Mouse (Mus musculus) liver, embryonic 11.5 days (tissue): Measurements from ENCODE around the gene Krt32. TPM values are rescaled to one million over a fixed set of nuclear protein-coding genes. Genes with fewer than 3 reads are reported as not detected.

Experiments
- ATAC-seq: fragments of 200-750 bp; cut with Nextera tagmentation; replicated peaks from 2 replicates; pipeline ENCODE4 v1.8.0; 2017; ENCODE audit warnings: moderate number of reproducible peaks, mild to moderate bottlenecking, moderate TSS enrichment, moderate library complexity; ENCODE audit not compliant: low FRiP score
- DNase-seq: peaks from one replicate; pipeline ENCODE4 v3.0.0-alpha.2; 2017; ENCODE audit warnings: low spot score
- H3K27ac ChIP-seq: fragments of 300-500 bp; sonication (generic); 2 replicates; pipeline ENCODE4 v1.5.1; 2014; ENCODE audit warnings: mild to moderate bottlenecking, low read depth, low read length, control low read depth
- H3K27me3 ChIP-seq: fragments of 300-500 bp; sonication (generic); replicated peaks from 2 replicates; pipeline ENCODE4 v1.6.1; 2014; ENCODE audit warnings: low read length, mixed read lengths; ENCODE audit not compliant: control insufficient read depth, insufficient read depth
- H3K36me3 ChIP-seq: fragments of 300-500 bp; sonication (generic); 2 replicates; pipeline ENCODE4 v1.6.1; 2014; ENCODE audit warnings: mild to moderate bottlenecking, low read length, moderate library complexity, mixed read lengths; ENCODE audit not compliant: control insufficient read depth, insufficient read depth
- H3K4me1 ChIP-seq: fragments of 300-500 bp; sonication (generic); replicated peaks from 2 replicates; pipeline ENCODE4 v1.6.1; 2014; ENCODE audit warnings: low read length, mixed read lengths; ENCODE audit not compliant: control insufficient read depth, insufficient read depth
- H3K4me2 ChIP-seq: fragments of 300-500 bp; sonication (generic); 2 replicates; pipeline ENCODE4 v1.6.1; 2014; ENCODE audit warnings: mild to moderate bottlenecking, control low read depth, moderate library complexity
- H3K4me3 ChIP-seq: fragments of 300-500 bp; sonication (generic); 2 replicates; pipeline ENCODE4 v1.5.1; 2014; ENCODE audit warnings: low read depth, low read length, control low read depth
- H3K9ac ChIP-seq: fragments of 300-500 bp; sonication (generic); 2 replicates; pipeline ENCODE4 v1.6.1; 2014; ENCODE audit warnings: low read depth, low read length, control low read depth
- H3K9me3 ChIP-seq: fragments of 300-500 bp; sonication (generic); 2 replicates; pipeline ENCODE4 v1.6.1; 2016; ENCODE audit warnings: low read length, inconsistent platforms, mixed read lengths; ENCODE audit not compliant: control insufficient read depth
- WGBS: fragments of 180-500 bp; shearing (Covaris S2); extraction: QIAGEN DNeasy Blood & Tissue Kit; methylation state at CpG from one replicate; pipeline ENCODE4 v1.1.7; 2014; 5-methylcytosine and 5-hydroxymethylcytosine counted together
- polyA plus RNA-seq: library from polyadenylated mRNA; unstranded; fragments of >200 nt; fragmentation: Nextera tagmentation; extraction: Ambion mirVana; gene quantifications from 2 replicates; pipeline ENCODE4 v1.2.1, GENCODE M21; 2014

Krt32 gene
- not detected in 2 replicates for polyA plus RNA-seq

- H3K4me1 ChIP-seq = no peaks in the 10 kb centered on the region
- no peak within 1 kb of the TSS for H3K9ac ChIP-seq
- no peaks in the 10 kb centered on the region for H3K9me3 ChIP-seq
- H3K27ac ChIP-seq = no peak within 1 kb of the TSS
- ATAC-seq (no peak), DNase-seq (no peak)
- no peak within 1 kb of the TSS for H3K4me3 ChIP-seq
- 88% methylated on average over 10 of the region's 10 CpGs for WGBS
- H3K27me3 ChIP-seq = no peaks in the 10 kb centered on the region
- H3K36me3 ChIP-seq = no peaks in the 10 kb centered on the region
- no peak within 1 kb of the TSS for H3K4me2 ChIP-seq
Measured at GRCm38 (mm10) chr11:100087861-100088260, at the start of gene Krt32. Gene Krt32, minus strand, starts transcription at chr11:100088226.

GRCm38 (mm10) chr11:100137693-100138092 is 49.7 kb upstream of the Krt32 start:
- ATAC-seq (no peak), DNase-seq (no peak)
- Histone ChIP-seq H3K27ac (no peak overlapping the region), H3K4me3 (no peak overlapping the region), H3K27me3 (no peaks in the 10 kb centered on the region), H3K9ac (no peak overlapping the region), H3K4me1 (no peaks in the 10 kb centered on the region), H3K36me3 (no peaks in the 10 kb centered on the region), H3K9me3 (no peaks in the 10 kb centered on the region), H3K4me2 (no peak overlapping the region)
- 56% methylated on average over 5 of the region's 5 CpGs for WGBS

GRCm38 (mm10) chr11:100136559-100136958 is 48.5 kb upstream of the Krt32 start:
- H3K4me1 ChIP-seq = no peaks in the 10 kb centered on the region

GRCm38 (mm10) chr11:100135731-100136130 is 47.7 kb upstream of the Krt32 start, which contains the start of gene Krt15:
Gene Krt15, minus strand, starts transcription at chr11:100135928.
- no peak within 1 kb of the TSS for H3K27ac ChIP-seq
- H3K4me3 ChIP-seq = no peak within 1 kb of the TSS
- H3K9ac ChIP-seq = no peak within 1 kb of the TSS
- 60% methylated on average over 7 of the region's 7 CpGs for WGBS
- ATAC-seq (no peak), DNase-seq (no peak)
- H3K27me3 ChIP-seq = no peaks in the 10 kb centered on the region
- H3K4me1 ChIP-seq = no peaks in the 10 kb centered on the region
- H3K4me2 ChIP-seq = no peak within 1 kb of the TSS
- no peaks in the 10 kb centered on the region for H3K36me3 ChIP-seq
- no peaks in the 10 kb centered on the region for H3K9me3 ChIP-seq

More at GRCm38 (mm10) chr11:100136559-100136958, 48.5 kb upstream of the Krt32 start:
- WGBS = 17% methylated on average over 5 of the region's 5 CpGs
- Histone ChIP-seq H3K27ac (no peak overlapping the region), H3K4me3 (no peak overlapping the region), H3K36me3 (no peaks in the 10 kb centered on the region), H3K9me3 (no peaks in the 10 kb centered on the region), H3K9ac (no peak overlapping the region), H3K27me3 (no peaks in the 10 kb centered on the region), H3K4me2 (no peak overlapping the region)
- DNase-seq (no peak), ATAC-seq (no peak)

GRCm38 (mm10) chr11:100124901-100125300 is 36.9 kb upstream of the Krt32 start:
- Histone ChIP-seq H3K4me2 (no peak overlapping the region), H3K9me3 (no peaks in the 10 kb centered on the region), H3K27ac (no peak overlapping the region), H3K27me3 (no peaks in the 10 kb centered on the region), H3K9ac (no peak overlapping the region), H3K4me1 (0 out of 2 replicates have a peak, but pooled peaks cover 2% of the 10 kb centered on the region), H3K4me3 (no peak overlapping the region), H3K36me3 (no peaks in the 10 kb centered on the region)
- no peak for DNase-seq
- ATAC-seq = no peak
- 64% methylated on average over 7 of the region's 7 CpGs for WGBS

GRCm38 (mm10) chr11:100121466-100121865 is 33.4 kb upstream of the Krt32 start, which contains the start of gene Krt13:
Gene Krt13, minus strand, starts transcription at chr11:100121566.
- Histone ChIP-seq H3K4me2 (no peak within 1 kb of the TSS), H3K27ac (no peak within 1 kb of the TSS), H3K9ac (no peak within 1 kb of the TSS), H3K9me3 (no peaks in the 10 kb centered on the region), H3K36me3 (no peaks in the 10 kb centered on the region), H3K4me1 (0 out of 2 replicates have a peak, but pooled peaks cover 2% of the 10 kb centered on the region), H3K27me3 (no peaks in the 10 kb centered on the region), H3K4me3 (no peak within 1 kb of the TSS)
- 72% methylated on average over 3 of the region's 3 CpGs for WGBS
- DNase-seq = no peak
- no peak for ATAC-seq

GRCm38 (mm10) chr11:100120331-100120730 is 32.3 kb upstream of the Krt32 start:
- no peak overlapping the region for H3K9ac ChIP-seq
- H3K4me3 ChIP-seq = no peak overlapping the region
- 79% methylated on average over 5 of the region's 5 CpGs for WGBS
- H3K27ac ChIP-seq = no peak overlapping the region
- no peaks in the 10 kb centered on the region for H3K9me3 ChIP-seq
- no peak for DNase-seq
- no peaks in the 10 kb centered on the region for H3K36me3 ChIP-seq
- H3K27me3 ChIP-seq = no peaks in the 10 kb centered on the region
- no peaks in the 10 kb centered on the region for H3K4me1 ChIP-seq
- no peak overlapping the region for H3K4me2 ChIP-seq
- ATAC-seq = no peak

- Histone ChIP-seq H3K9me3 (no peaks in the 10 kb centered on the region), H3K36me3 (no peaks in the 10 kb centered on the region), H3K27ac (no peak overlapping the region), H3K4me3 (no peak overlapping the region), H3K9ac (no peak overlapping the region), H3K4me1 (no peaks in the 10 kb centered on the region), H3K27me3 (no peaks in the 10 kb centered on the region), H3K4me2 (no peak overlapping the region)
- WGBS = 88% methylated on average over 2 of the region's 2 CpGs
- DNase-seq = no peak
- no peak for ATAC-seq
Measured at GRCm38 (mm10) chr11:100113742-100114029, 25.7 kb upstream of the Krt32 start.

- 75% methylated on average over 11 of the region's 11 CpGs for WGBS
- Histone ChIP-seq H3K27ac (no peak overlapping the region), H3K36me3 (no peaks in the 10 kb centered on the region), H3K4me3 (no peak overlapping the region), H3K9ac (no peak overlapping the region), H3K9me3 (no peaks in the 10 kb centered on the region), H3K4me2 (no peak overlapping the region), H3K27me3 (no peaks in the 10 kb centered on the region), H3K4me1 (no peaks in the 10 kb centered on the region)
- DNase-seq (no peak), ATAC-seq (no peak)
Measured at GRCm38 (mm10) chr11:100112935-100113741, 25.1 kb upstream of the Krt32 start.
